Mouse (Mus musculus) adrenal gland (tissue): ENCODE results near the gene Ghrl.

Experiments used
- intact Hi-C: fragments of 180-260 bp; cut with DNase I; formaldehyde crosslinking; loops from one replicate; pipeline ENCODE4 v1.15.1; 2025

Gene Ghrl

GRCm38 (mm10) chr6:113697222-113698205 is 22.2 kb downstream of the Ghrl start:
- intact Hi-C loops: no loop called here

- intact Hi-C loops: no loop called here
Observed at GRCm38 (mm10) chr6:113696582-113697221, 23.0 kb downstream of the Ghrl start, which contains the start of gene Tatdn2. Gene Tatdn2, plus strand, starts transcription at chr6:113697050.

- intact Hi-C loops: no loop called here
Observed at GRCm38 (mm10) chr6:113695766-113696355, 23.8 kb downstream of the Ghrl start.

GRCm38 (mm10) chr6:113695203-113695602 is 24.5 kb downstream of the Ghrl start:
- intact Hi-C loops: no loop called here

- intact Hi-C loops: no loop called here
Observed at GRCm38 (mm10) chr6:113693377-113693776, 26.3 kb downstream of the Ghrl start.

- intact Hi-C loops: no loop called here
Observed at GRCm38 (mm10) chr6:113692661-113693133, 27.0 kb downstream of the Ghrl start.

- intact Hi-C loops: no loop called here
Observed at GRCm38 (mm10) chr6:113691084-113691462, 28.6 kb downstream of the Ghrl start.

GRCm38 (mm10) chr6:113690400-113691083 is 29.1 kb downstream of the Ghrl start:
- intact Hi-C loops: no loop called here

GRCm38 (mm10) chr6:113690008-113690399 is 29.7 kb downstream of the Ghrl start:
- intact Hi-C loops: no loop called here

- intact Hi-C loops: no loop called here
Observed at GRCm38 (mm10) chr6:113686551-113687125, 33.0 kb downstream of the Ghrl start.

- intact Hi-C loops: no loop called here
Observed at GRCm38 (mm10) chr6:113683081-113683825, 36.4 kb downstream of the Ghrl start.

GRCm38 (mm10) chr6:113681271-113681670 is 38.4 kb downstream of the Ghrl start:
- intact Hi-C loops: loop anchor here (2.0 kb wide), 1 partner anchor 42 kb away; the partner anchor contains the start of gene Irak2

- intact Hi-C loops: loop anchor here (2.0 kb wide), 1 partner anchor 41 kb away; the partner anchor contains the start of gene Irak2
Observed at GRCm38 (mm10) chr6:113679993-113680566, 39.6 kb downstream of the Ghrl start.

GRCm38 (mm10) chr6:113678246-113679012 is 41.3 kb downstream of the Ghrl start:
- intact Hi-C loops: no loop called here

GRCm38 (mm10) chr6:113677070-113677734 is 42.5 kb downstream of the Ghrl start:
- intact Hi-C loops: no loop called here

- intact Hi-C loops: no loop called here
Observed at GRCm38 (mm10) chr6:113675991-113676390, 43.7 kb downstream of the Ghrl start.

GRCm38 (mm10) chr6:113675234-113675633 is 44.4 kb downstream of the Ghrl start:
- intact Hi-C loops: no loop called here

GRCm38 (mm10) chr6:113672989-113673388 is 46.7 kb downstream of the Ghrl start:
- intact Hi-C loops: no loop called here
